Mouse (Mus musculus) E14TG2a.4 (cell line): ENCODE data around the gene Syn1.

Experiments used
- CTCF ChIP-seq: conservative IDR thresholded peaks from 2 replicates; pipeline ENCODE4 v1.5.1; 2014; ENCODE audit warnings: low read length
- NANOG ChIP-seq: IDR thresholded peaks from 2 replicates; pipeline ENCODE4 v1.6.1; 2014; ENCODE audit warnings: borderline replicate concordance, low read length, mixed read lengths
- POU5F1 ChIP-seq: IDR thresholded peaks from 2 replicates; pipeline ENCODE4 v1.6.1; 2014; ENCODE audit warnings: low read length, borderline replicate concordance

DNA sequence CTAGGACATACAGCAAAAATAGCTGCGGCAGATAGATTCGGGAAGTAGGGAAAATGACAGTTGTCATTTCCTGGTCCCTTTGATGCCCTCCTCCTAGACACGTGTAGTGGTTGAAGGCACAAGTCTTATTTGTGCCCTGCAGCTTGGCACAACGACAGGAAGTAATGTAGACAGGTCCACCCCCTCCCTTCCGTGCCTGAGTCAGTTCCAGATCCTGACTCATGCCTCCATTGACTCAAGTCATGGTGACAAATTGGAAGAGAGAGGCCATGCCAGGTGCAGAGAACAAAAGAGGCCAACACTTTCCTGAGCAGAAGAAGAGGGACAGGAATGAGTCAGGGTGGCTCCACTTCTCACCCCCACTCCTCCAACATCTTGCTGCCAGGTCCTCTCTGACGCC, 103.8 kb downstream of the Syn1 start:
- TF ChIP-seq CTCF (no peak), POU5F1 (no peak), NANOG (no peak)
